Mouse (Mus musculus) ES-CJ7 (cell line): ENCODE data around the gene Tmem217.
A peak's percentile ranks its signal among the peaks of the same experiment; 100 is the strongest.

ENCODE experiments used
- DNase-seq: peaks from one replicate; pipeline ENCODE4 v3.0.0; 2011; ENCODE audit warnings: low read depth, low spot score

Gene Tmem217

DNA sequence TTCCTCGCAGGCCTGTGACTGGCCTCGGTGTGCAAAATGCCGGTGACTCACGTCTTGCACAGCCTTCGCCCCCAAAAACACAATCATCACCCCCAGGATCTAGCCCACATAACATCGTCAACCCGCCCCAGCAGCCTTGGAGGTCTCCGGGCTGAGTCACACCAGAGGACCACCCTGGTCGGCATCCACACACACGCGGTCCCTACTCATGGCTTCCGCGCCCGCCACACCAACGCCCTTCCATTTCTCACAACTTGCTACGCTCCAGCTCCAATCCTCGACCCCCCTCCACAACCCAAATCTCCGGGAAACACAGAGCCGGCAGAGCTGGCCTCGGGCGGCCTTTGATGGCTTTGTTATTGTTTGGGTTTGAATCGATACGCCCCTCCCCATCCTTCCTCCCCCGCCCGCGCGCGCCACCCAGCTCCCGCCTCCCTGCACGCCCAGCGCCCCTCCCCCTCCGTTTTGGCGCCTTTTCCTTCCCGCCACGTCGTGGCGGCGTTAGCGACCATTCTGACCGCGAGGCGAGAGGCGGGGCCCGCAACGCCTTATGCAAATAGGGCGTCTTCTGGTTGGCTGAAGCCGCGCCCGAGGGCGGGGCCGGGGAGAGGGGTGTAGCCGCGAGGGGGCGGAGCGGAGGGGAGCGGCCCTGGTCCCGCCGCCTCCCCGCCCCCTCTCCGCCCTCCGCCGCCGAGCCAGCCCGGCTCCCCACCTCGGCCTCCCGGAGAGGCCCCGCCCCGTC lies 62.0 kb downstream of the Tmem217 start:
- DNase-seq, result peak; percentile 99

DNA sequence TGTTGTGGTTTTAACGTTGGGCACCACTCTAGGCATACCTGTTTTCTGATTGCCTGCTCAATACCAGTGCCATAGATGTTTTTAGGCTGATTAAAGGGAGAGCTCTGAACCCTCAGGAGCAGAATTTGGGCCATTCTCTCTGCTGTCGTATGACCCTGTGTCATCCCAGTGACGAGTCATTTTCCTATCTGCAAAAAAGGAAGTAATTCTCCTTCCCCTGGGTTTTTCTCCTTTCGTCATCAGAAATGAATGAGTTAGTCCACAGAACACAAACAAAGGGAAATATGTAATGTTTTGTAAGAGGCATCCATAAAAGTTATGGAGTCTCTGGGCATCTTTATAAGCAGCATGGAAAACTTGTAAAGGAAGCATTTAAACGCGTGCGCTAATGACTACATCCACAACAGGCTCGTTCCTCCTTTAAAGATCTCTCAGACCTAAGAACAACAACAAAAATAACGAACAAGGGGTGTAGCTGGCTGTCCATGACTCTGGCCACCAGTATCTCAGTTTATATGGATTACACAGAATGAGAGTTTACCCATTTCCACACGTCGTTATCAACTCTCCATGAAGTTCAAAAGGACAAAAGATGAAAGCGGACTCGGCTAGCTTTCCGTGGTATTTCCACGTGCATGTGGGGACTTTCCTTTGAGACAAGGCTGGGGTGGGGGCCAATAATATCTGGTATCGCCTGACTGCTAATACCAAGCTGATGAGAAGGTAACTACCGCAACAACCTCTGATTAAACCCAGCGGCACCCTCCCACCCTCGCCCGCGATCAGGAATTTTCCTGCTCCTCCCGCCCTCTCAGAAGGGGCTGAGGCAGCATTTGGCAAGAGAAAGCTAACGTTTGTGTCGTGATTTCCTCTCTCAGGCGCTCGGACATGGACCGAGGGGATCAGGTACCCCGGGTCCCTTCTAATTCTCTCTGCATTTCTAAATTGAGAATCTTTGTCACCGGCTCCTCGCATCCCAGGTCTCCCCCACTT lies 62.9 kb downstream of the Tmem217 start:
- DNase-seq, result peak; percentile 61

DNA sequence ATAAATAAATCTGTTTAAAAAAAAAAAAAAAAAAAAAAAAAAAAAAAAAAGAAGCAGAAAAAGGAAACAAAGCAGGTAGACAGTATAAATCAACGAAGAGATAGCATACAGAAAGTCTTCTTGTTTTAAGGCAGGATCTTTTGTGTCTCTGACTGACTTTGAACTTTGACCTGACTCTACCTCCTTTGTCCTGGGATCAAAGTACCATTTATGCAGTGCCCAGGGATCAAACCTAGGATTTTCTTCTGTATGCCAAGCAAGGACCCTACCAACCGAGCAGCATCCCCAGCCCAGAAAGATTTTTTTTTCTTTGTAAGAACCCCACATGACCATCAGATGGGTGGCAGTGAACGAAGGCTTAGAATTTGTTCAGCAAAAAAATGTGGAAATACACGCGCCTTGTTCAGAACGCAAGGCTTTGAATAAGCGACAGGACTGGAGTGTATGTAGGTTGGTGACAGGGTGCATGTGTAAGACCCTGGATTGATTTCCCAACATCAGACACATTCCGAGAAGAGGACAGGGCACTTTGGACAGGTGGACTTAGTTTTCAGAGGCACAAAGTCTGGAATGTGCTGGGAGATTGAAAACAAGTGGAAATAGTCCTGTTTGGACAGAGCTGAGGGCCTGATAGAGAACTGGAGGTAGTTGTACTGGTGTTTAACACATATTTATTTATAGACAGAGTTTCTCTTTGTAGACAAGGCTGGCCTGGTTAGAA lies 63.8 kb downstream of the Tmem217 start:
- DNase-seq, result no peak

DNA sequence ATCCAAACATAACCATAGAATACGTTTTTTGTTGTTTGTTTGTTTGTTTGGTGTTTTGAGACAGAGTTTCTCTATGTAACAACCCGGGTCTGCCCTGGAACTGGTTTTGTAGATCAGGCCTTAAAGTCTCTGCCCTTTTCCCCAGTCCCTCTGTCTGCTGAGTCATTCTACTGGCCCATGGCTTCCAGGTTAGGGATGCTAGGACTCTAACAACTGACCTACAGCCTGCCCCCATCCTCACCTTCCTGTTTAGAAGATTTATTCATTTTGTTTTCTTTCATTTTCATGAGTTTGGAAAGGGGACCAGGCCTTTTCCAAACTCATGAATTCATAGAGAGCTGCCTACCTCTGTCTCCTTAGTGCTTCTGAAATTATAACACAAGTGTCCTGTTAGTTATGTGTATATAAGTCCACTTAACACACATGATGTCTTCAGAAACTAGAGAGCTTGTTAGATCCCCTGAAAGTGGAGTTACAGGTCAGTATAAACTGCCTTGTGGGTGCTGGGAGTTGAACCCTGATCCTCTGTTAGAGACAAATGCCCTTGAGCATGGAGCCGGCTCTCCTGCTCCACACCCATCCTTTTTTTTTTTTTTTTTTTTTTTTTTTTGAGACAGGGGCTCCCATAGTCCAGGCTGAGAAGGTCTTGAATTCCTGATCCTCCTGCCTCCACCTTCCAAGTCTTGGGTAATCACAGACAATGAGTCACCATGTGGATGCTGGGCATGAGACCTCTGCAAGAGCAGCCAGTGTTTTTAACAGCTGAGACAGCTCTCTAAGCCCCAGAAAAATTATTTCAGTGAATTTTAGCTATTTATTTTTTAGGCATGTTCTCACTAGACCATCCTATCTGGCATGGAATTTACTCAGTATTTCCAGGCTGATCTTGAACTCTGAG lies 66.6 kb downstream of the Tmem217 start:
- peak; percentile 53 for DNase-seq

DNA sequence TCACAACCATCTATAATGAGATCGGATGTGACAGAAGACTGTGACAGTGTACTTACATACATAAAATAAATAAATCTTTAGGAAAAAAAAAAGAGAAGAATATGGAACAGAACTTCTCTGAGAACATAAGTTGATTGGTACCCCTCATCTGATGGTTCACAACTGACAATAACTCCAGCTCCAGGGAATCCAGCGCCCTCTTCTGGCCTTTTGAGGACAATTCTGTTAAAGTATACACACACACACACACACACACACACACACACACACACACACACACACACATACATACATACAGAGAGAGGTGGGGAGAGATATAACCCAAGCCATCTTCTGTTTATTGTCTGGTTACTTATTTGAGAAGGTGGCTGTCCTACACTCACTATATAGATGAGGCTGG lies 67.8 kb downstream of the Tmem217 start:
- DNase-seq, result peak; percentile 48

DNA sequence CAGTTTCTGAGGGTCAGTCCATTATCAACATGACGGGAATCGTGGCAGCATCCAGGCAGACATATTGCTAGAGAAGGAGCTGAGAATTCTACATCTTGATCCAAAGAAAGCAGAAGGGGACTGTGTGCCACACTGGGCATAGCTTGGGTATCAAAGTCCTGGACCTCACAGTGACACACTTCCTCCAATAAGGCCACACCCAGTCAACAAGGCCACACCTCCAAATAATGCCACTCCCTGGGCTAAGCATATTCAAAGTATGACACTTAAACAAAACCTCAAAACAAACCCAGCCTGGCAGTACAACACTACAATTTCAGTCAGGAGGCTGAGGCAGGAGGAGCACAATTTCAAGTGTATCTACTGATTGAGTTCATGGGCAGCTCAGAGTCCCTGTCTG lies 68.9 kb downstream of the Tmem217 start:
- no peak for DNase-seq

DNA sequence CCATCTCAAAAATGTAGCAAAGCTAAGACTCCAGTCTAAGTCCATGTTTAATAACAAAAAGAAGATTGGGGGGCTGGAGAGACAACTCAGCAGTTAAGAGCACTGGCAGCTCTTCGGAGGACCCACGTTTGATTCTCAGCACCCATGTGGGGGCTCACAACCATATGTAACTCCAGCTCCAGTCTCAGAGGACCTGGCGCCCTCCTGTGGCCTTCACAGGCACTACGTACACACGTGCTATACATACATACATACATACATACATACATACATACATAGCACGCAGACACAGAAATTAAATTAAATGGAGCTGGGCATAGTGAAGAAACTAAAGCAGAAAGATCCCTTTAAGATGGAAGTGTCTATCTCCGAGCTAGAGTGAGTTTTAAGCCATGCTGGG lies 69.6 kb downstream of the Tmem217 start:
- DNase-seq, result peak; percentile 56

DNA sequence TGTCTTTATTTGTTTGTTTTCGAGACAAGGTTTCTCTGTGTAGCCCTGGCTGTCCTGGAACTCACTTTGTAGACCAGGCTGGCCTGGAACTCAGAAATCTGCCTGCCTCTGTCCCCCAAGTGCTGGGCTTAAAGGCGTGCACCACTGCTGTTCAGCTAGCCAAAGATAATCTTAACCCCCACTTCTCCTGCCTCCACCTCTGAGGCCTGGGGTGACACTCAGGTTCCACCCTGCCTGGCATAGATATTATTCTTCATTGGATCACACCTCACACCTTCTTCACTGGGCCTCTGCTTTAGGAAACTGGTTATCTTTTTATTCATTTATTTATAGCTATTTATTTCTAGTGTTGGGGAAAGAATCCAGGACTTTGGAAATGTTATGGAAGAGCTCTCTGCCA lies 71.9 kb downstream of the Tmem217 start:
- DNase-seq, result no peak

DNA sequence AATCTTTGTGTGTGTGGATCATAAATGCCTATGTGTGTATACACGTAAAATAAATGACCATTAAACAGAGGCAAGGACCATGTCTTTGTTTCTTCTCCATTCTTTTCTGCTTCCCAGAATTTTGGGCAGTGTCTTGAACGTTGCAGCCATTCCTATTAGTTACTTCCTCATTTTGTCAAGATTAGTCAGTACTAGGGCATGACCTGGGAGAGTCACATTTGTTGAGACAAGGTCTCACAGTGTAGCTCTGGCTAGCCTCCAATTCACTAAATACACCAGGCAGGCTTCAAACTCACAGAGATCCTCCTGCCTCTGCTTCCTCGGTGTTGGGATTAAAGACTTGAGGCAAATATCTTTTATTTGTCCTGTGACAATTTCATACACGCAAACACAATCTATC lies 73.9 kb downstream of the Tmem217 start:
- no peak for DNase-seq

DNA sequence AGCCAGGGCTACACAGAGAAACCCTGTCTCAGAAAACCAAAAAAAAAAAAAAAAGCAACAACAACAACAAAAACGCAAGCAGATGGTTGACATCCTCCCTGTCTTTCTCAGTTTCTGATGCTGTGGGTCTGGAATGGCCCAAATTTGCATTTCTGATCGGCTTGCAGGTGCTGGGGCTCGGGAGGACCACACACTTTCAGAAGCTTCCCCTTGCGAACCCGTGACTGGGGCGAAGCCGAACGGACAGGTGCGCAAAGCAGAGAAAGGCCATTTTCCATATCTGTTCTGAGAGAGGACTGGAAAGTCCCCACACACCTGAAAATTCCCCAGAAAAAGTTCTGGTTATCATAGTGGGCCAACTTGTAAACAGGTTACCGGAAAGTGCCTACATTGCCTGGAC lies 74.8 kb downstream of the Tmem217 start:
- DNase-seq, result peak; percentile 61

DNA sequence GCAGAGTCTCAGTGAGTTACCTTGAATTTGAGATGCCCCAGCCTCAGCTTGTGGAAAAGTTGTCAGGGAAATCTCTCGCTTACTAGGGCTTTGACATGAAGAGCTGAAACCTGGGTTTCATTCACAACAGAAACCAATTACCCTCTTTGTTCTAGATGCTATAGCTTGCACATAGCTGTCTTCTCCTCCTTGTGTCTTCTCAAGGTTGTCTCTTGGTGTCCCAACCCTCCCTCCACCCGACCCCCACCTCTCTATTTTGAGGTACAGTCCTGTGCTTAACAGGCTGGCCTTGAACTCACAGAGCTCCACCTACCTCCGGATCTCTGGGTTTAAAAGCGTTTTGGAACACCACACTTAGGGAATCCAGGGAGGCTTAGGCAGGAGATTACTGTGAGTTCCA lies 75.7 kb downstream of the Tmem217 start:
- DNase-seq, result peak; percentile 72
